Mouse (Mus musculus): ENCODE data around the gene Psme2.

DNA sequence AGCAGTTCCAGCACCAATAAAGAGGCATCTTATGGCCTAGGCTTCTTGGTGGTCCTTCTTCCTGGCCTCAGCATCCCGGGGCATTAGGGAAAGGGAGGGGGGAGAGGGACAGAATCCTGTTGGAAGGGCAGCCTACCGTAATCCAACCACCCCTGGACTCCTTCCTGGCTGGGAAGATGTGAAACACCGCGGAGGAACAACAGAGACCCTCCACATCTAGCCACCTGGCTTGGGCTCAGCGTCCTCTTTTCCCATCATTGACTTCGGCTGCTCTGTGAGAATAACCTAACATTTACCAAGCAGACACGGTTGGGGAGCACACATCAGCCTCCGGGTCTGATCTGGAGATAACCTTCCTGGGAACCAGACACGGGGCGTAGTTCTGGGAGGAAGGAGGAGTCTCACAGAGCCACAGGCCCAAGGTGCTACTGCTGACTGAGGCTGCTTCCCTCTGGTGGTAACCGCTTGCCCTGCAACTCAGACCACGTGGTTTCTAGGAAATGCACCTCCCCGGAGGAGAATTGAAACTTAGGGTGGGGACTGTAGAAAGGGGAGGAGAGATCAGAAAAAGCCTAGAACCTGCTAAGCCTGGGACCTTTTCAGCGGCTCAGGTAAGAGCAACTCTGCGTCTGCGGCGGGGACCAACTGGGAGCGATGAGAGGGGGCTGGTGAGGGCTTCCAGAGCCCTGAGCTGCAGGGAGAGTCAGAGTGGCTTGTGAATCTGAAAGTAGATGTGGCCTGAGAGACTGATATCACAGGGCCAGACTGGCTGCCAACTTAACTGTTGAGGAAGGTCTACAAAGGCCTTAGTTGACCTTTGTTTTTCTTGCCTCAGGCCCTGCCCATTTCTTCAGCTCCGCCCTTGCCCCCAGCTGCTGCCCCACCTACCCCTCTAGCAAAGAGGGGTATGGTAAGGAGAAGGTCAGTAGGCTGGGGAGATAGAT, 13.0 kb upstream of the Psme2 start:
- TF ChIP-seq GATA1 (IDR thresholded peaks at IDR 0.05; ENCODE audit: borderline replicate concordance, low read length), result 0 out of 3 replicates have a peak, but pooled peaks have one; percentile 52
- no peak for TF ChIP-seq FLI1 (IDR thresholded peaks at IDR 0.05; ENCODE audit: low read length)

All from megakaryocyte, embryonic 14.5 days (primary cell).